Mouse (Mus musculus): ENCODE measurements around the gene Rho. TPM values are rescaled to one million over a fixed set of nuclear protein-coding genes. Genes with fewer than 3 reads are reported as not detected.

The Rho gene
- polyA plus RNA-seq, 1 experiment from 2014 or later, result 0.16 TPM

- no peak overlapping the region for H3K27ac ChIP-seq (ENCODE audit: low read depth, low read length)
- WGBS (ENCODE audit: insufficient replicate concordance), result 63% methylated on average over 4 of the region's 4 CpGs
These were observed 34.4 kb upstream of the Rho start for GRCm38 (mm10) chr6:115897117-115897516.

GRCm38 (mm10) chr6:115897926-115898520 lies 33.5 kb upstream of the Rho start:
- Histone ChIP-seq H3K4me1 (ENCODE audit: control insufficient read depth, insufficient read depth, low read length) (peaks cover 8% of the 10 kb centered on the region), H3K27me3 (ENCODE audit: control insufficient read depth, insufficient read depth, low read length) (no peaks in the 10 kb centered on the region), H3K36me3 (ENCODE audit: control insufficient read depth, insufficient read depth, low read length) (no peaks in the 10 kb centered on the region), H3K4me3 (ENCODE audit: low read depth, low read length) (no peak overlapping the region), H3K9ac (ENCODE audit: low read depth, low read length) (no peak overlapping the region), H3K4me2 (no peak overlapping the region), H3K27ac (ENCODE audit: low read depth, low read length) (no peak overlapping the region), H3K9me3 (replicated peaks; ENCODE audit: control insufficient read depth, low read length) (no peaks in the 10 kb centered on the region)
- ATAC-seq (replicated peaks; ENCODE audit: insufficient number of reproducible peaks, low FRiP score, low TSS enrichment), result no peak
- WGBS (ENCODE audit: insufficient replicate concordance), result 73% methylated on average over 7 of the region's 7 CpGs

More at GRCm38 (mm10) chr6:115897117-115897516, 34.4 kb upstream of the Rho start:
- H3K4me3 ChIP-seq (ENCODE audit: low read depth, low read length), result no peak overlapping the region
- H3K4me1 ChIP-seq (ENCODE audit: control insufficient read depth, insufficient read depth, low read length), result peaks cover 6% of the 10 kb centered on the region
- H3K4me2 ChIP-seq, result no peak overlapping the region
- ATAC-seq (replicated peaks; ENCODE audit: insufficient number of reproducible peaks, low FRiP score, low TSS enrichment), result no peak
- H3K36me3 ChIP-seq (ENCODE audit: control insufficient read depth, insufficient read depth, low read length), result no peaks in the 10 kb centered on the region
- H3K9ac ChIP-seq (ENCODE audit: low read depth, low read length), result no peak overlapping the region
- no peaks in the 10 kb centered on the region for H3K27me3 ChIP-seq (ENCODE audit: control insufficient read depth, insufficient read depth, low read length)
- H3K9me3 ChIP-seq (replicated peaks; ENCODE audit: control insufficient read depth, low read length), result no peaks in the 10 kb centered on the region

GRCm38 (mm10) chr6:115901062-115901461 lies 30.5 kb upstream of the Rho start:
- Histone ChIP-seq H3K4me3 (ENCODE audit: low read depth, low read length) (no peak overlapping the region), H3K9me3 (replicated peaks; ENCODE audit: control insufficient read depth, low read length) (no peaks in the 10 kb centered on the region), H3K27me3 (ENCODE audit: control insufficient read depth, insufficient read depth, low read length) (no peaks in the 10 kb centered on the region), H3K27ac (ENCODE audit: low read depth, low read length) (peak overlapping the region; percentile 35; the same call in 1 of the 2 replicates), H3K9ac (ENCODE audit: low read depth, low read length) (no peak overlapping the region), H3K4me1 (ENCODE audit: control insufficient read depth, insufficient read depth, low read length) (peaks cover 12% of the 10 kb centered on the region), H3K36me3 (ENCODE audit: control insufficient read depth, insufficient read depth, low read length) (no peaks in the 10 kb centered on the region; the same call in 1 of the 2 replicates), H3K4me2 (no peak overlapping the region)
- WGBS (ENCODE audit: insufficient replicate concordance), result 11% methylated on average over 3 of the region's 3 CpGs
- ATAC-seq (replicated peaks; ENCODE audit: insufficient number of reproducible peaks, low FRiP score, low TSS enrichment), result no peak; the same call in 1 of the 2 replicates

GRCm38 (mm10) chr6:115901489-115901931 lies 30.0 kb upstream of the Rho start:
- Histone ChIP-seq H3K4me1 (ENCODE audit: control insufficient read depth, insufficient read depth, low read length) (peaks cover 12% of the 10 kb centered on the region), H3K4me2 (no peak overlapping the region), H3K36me3 (ENCODE audit: control insufficient read depth, insufficient read depth, low read length) (peaks cover 2% of the 10 kb centered on the region; the same call in 1 of the 2 replicates), H3K4me3 (ENCODE audit: low read depth, low read length) (no peak overlapping the region), H3K9me3 (replicated peaks; ENCODE audit: control insufficient read depth, low read length) (no peaks in the 10 kb centered on the region), H3K9ac (ENCODE audit: low read depth, low read length) (no peak overlapping the region), H3K27me3 (ENCODE audit: control insufficient read depth, insufficient read depth, low read length) (no peaks in the 10 kb centered on the region), H3K27ac (ENCODE audit: low read depth, low read length) (peak overlapping the region; percentile 35; the same call in 1 of the 2 replicates)
- 77% methylated on average over 8 of the region's 8 CpGs for WGBS (ENCODE audit: insufficient replicate concordance)
- no peak for ATAC-seq (replicated peaks; ENCODE audit: insufficient number of reproducible peaks, low FRiP score, low TSS enrichment)

GRCm38 (mm10) chr6:115902545-115902944 lies 29.0 kb upstream of the Rho start:
- Histone ChIP-seq H3K4me2 (no peak overlapping the region), H3K9me3 (replicated peaks; ENCODE audit: control insufficient read depth, low read length) (no peaks in the 10 kb centered on the region), H3K27ac (ENCODE audit: low read depth, low read length) (no peak overlapping the region), H3K36me3 (ENCODE audit: control insufficient read depth, insufficient read depth, low read length) (peaks cover 2% of the 10 kb centered on the region; the same call in 1 of the 2 replicates), H3K4me3 (ENCODE audit: low read depth, low read length) (no peak overlapping the region), H3K4me1 (ENCODE audit: control insufficient read depth, insufficient read depth, low read length) (peaks cover 12% of the 10 kb centered on the region), H3K9ac (ENCODE audit: low read depth, low read length) (no peak overlapping the region), H3K27me3 (ENCODE audit: control insufficient read depth, insufficient read depth, low read length) (no peaks in the 10 kb centered on the region)
- WGBS (ENCODE audit: insufficient replicate concordance), result 82% methylated on average over 3 of the region's 3 CpGs
- ATAC-seq (replicated peaks; ENCODE audit: insufficient number of reproducible peaks, low FRiP score, low TSS enrichment), result no peak

GRCm38 (mm10) chr6:115905568-115905967 lies 26.0 kb upstream of the Rho start:
- peaks cover 36% of the 10 kb centered on the region for H3K4me1 ChIP-seq (ENCODE audit: control insufficient read depth, insufficient read depth, low read length)
- H3K9me3 ChIP-seq (replicated peaks; ENCODE audit: control insufficient read depth, low read length), result no peaks in the 10 kb centered on the region
- peaks cover 2% of the 10 kb centered on the region; the same call in 1 of the 2 replicates for H3K36me3 ChIP-seq (ENCODE audit: control insufficient read depth, insufficient read depth, low read length)
- H3K4me3 ChIP-seq (ENCODE audit: low read depth, low read length), result no peak overlapping the region
- no peak overlapping the region for H3K9ac ChIP-seq (ENCODE audit: low read depth, low read length)
- peak overlapping the region; percentile 10; the same call in 1 of the 2 replicates for H3K27ac ChIP-seq (ENCODE audit: low read depth, low read length)
- H3K4me2 ChIP-seq, result no peak overlapping the region
- ATAC-seq (replicated peaks; ENCODE audit: insufficient number of reproducible peaks, low FRiP score, low TSS enrichment), result no peak
- 77% methylated on average over 6 of the region's 6 CpGs for WGBS (ENCODE audit: insufficient replicate concordance)
- no peaks in the 10 kb centered on the region for H3K27me3 ChIP-seq (ENCODE audit: control insufficient read depth, insufficient read depth, low read length)

GRCm38 (mm10) chr6:115906455-115906854 lies 25.1 kb upstream of the Rho start:
- WGBS (ENCODE audit: insufficient replicate concordance), result 68% methylated on average over 1 of the region's 1 CpGs
- no peak for ATAC-seq (replicated peaks; ENCODE audit: insufficient number of reproducible peaks, low FRiP score, low TSS enrichment)
- Histone ChIP-seq H3K27ac (ENCODE audit: low read depth, low read length) (no peak overlapping the region), H3K4me3 (ENCODE audit: low read depth, low read length) (no peak overlapping the region), H3K4me1 (ENCODE audit: control insufficient read depth, insufficient read depth, low read length) (peaks cover 43% of the 10 kb centered on the region), H3K36me3 (ENCODE audit: control insufficient read depth, insufficient read depth, low read length) (peaks cover 2% of the 10 kb centered on the region; the same call in 1 of the 2 replicates), H3K9me3 (replicated peaks; ENCODE audit: control insufficient read depth, low read length) (no peaks in the 10 kb centered on the region), H3K27me3 (ENCODE audit: control insufficient read depth, insufficient read depth, low read length) (no peaks in the 10 kb centered on the region), H3K4me2 (no peak overlapping the region), H3K9ac (ENCODE audit: low read depth, low read length) (no peak overlapping the region)

- Histone ChIP-seq H3K4me3 (ENCODE audit: low read depth, low read length) (no peak overlapping the region), H3K27ac (ENCODE audit: low read depth, low read length) (no peak overlapping the region), H3K36me3 (ENCODE audit: control insufficient read depth, insufficient read depth, low read length) (peaks cover 2% of the 10 kb centered on the region; the same call in 1 of the 2 replicates), H3K27me3 (ENCODE audit: control insufficient read depth, insufficient read depth, low read length) (no peaks in the 10 kb centered on the region), H3K9ac (ENCODE audit: low read depth, low read length) (no peak overlapping the region), H3K9me3 (replicated peaks; ENCODE audit: control insufficient read depth, low read length) (no peaks in the 10 kb centered on the region), H3K4me1 (ENCODE audit: control insufficient read depth, insufficient read depth, low read length) (peaks cover 44% of the 10 kb centered on the region), H3K4me2 (no peak overlapping the region)
- WGBS (ENCODE audit: insufficient replicate concordance), result 64% methylated on average over 2 of the region's 2 CpGs
- no peak for ATAC-seq (replicated peaks; ENCODE audit: insufficient number of reproducible peaks, low FRiP score, low TSS enrichment)
These were observed 24.7 kb upstream of the Rho start for GRCm38 (mm10) chr6:115906871-115907270.
